Mouse (Mus musculus) midbrain, postnatal 0 days (tissue): ENCODE results near the gene Ccdc34. TPM values are rescaled to one million over a fixed set of nuclear protein-coding genes. Genes with fewer than 3 reads are reported as not detected.

ENCODE experiments used
- ATAC-seq: fragments of 200-750 bp; cut with Nextera tagmentation; 2 replicates; pipeline ENCODE4 v1.8.0; 2017; ENCODE audit warnings: moderate number of reproducible peaks, mild to moderate bottlenecking, moderate TSS enrichment, moderate library complexity; ENCODE audit not compliant: low FRiP score
- DNase-seq: peaks from one replicate; pipeline ENCODE4 v3.0.0-alpha.2; 2015; ENCODE audit warnings: low spot score
- H3K27ac ChIP-seq: fragments of 300-500 bp; sonication (generic); 2 replicates; pipeline ENCODE4 v1.5.1; 2014; ENCODE audit warnings: low read depth, mild to moderate bottlenecking, low read length, mixed read lengths
- H3K27me3 ChIP-seq: fragments of 300-500 bp; sonication (generic); 2 replicates; pipeline ENCODE4 v1.6.1; 2014; ENCODE audit warnings: low read length, control low read depth, mixed read lengths; ENCODE audit not compliant: insufficient read depth
- H3K36me3 ChIP-seq: fragments of 300-500 bp; sonication (generic); 2 replicates; pipeline ENCODE4 v1.6.1; 2014; ENCODE audit warnings: low read length, control low read depth, mixed read lengths; ENCODE audit not compliant: insufficient read depth
- H3K4me1 ChIP-seq: fragments of 300-500 bp; sonication (generic); 2 replicates; pipeline ENCODE4 v1.6.1; 2014; ENCODE audit warnings: mild to moderate bottlenecking, control low read depth, antibody characterized with exemption, low read length, mixed read lengths; ENCODE audit not compliant: insufficient read depth
- H3K4me2 ChIP-seq: fragments of 300-500 bp; sonication (generic); 2 replicates; pipeline ENCODE4 v1.6.1; 2014; ENCODE audit warnings: low read depth, mild to moderate bottlenecking, low read length, mixed read lengths; ENCODE audit not compliant: poor library complexity, severe bottlenecking
- H3K4me3 ChIP-seq: fragments of 300-500 bp; sonication (generic); 2 replicates; pipeline ENCODE4 v1.5.1; 2014; ENCODE audit warnings: low read depth, mild to moderate bottlenecking, low read length, moderate library complexity
- H3K9ac ChIP-seq: fragments of 300-500 bp; sonication (generic); replicated peaks from 2 replicates; pipeline ENCODE4 v1.6.1; 2014; ENCODE audit warnings: mild to moderate bottlenecking, low read length, moderate library complexity, mixed read lengths; ENCODE audit not compliant: poor library complexity, severe bottlenecking
- H3K9me3 ChIP-seq: fragments of 300-500 bp; sonication (generic); 2 replicates; pipeline ENCODE4 v1.6.1; 2016; ENCODE audit warnings: low read length, control low read depth
- CTCF ChIP-seq: IDR thresholded peaks from 2 replicates; pipeline ENCODE4 v1.5.1; 2016; ENCODE audit warnings: antibody characterized with exemption, mild to moderate bottlenecking
- WGBS: fragments of 180-500 bp; shearing (Covaris S2); extraction: QIAGEN DNeasy Blood & Tissue Kit; methylation state at CpG from one replicate; pipeline ENCODE4 v1.1.7; 2014; 5-methylcytosine and 5-hydroxymethylcytosine counted together
- polyA plus RNA-seq: library from polyadenylated mRNA; unstranded; fragments of >200 nt; fragmentation: Nextera tagmentation; extraction: Ambion mirVana; gene quantifications from 2 replicates; pipeline ENCODE4 v1.2.1, GENCODE M21; 2015
- total RNA-seq: library from RNA; depleted of rRNA; stranded (reverse); fragments of >200 nt; gene quantifications from 2 replicates; pipeline ENCODE4 v1.2.3, GENCODE M21; 2014

Gene Ccdc34
- total and polyA plus RNA-seq, 2 experiments from 2014 or later: 19.8 to 28.9 TPM

GRCm38 (mm10) chr2:110042861-110043760 lies 25.5 kb downstream of the Ccdc34 start:
- Histone ChIP-seq H3K27me3 (no peaks in the 10 kb centered on the region), H3K36me3 (no peaks in the 10 kb centered on the region), H3K9ac (no peak overlapping the region), H3K27ac (no peak overlapping the region), H3K4me1 (no peaks in the 10 kb centered on the region), H3K9me3 (no peaks in the 10 kb centered on the region), H3K4me3 (no peak overlapping the region), H3K4me2 (no peak overlapping the region)
- no peak for ATAC-seq
- no peak for DNase-seq
- WGBS: 62% methylated on average over 5 of the region's 5 CpGs
- TF ChIP-seq CTCF: no peak

- Histone ChIP-seq H3K4me2 (no peak overlapping the region), H3K4me3 (no peak overlapping the region), H3K9ac (no peak overlapping the region), H3K9me3 (no peaks in the 10 kb centered on the region), H3K36me3 (no peaks in the 10 kb centered on the region), H3K4me1 (no peaks in the 10 kb centered on the region), H3K27me3 (no peaks in the 10 kb centered on the region), H3K27ac (no peak overlapping the region)
- 38% methylated on average over 4 of the region's 4 CpGs for WGBS
- DNase-seq (no peak), ATAC-seq (no peak)
- no peak for TF ChIP-seq CTCF
These were observed 40.8 kb downstream of the Ccdc34 start for GRCm38 (mm10) chr2:110058424-110058823.

DNA sequence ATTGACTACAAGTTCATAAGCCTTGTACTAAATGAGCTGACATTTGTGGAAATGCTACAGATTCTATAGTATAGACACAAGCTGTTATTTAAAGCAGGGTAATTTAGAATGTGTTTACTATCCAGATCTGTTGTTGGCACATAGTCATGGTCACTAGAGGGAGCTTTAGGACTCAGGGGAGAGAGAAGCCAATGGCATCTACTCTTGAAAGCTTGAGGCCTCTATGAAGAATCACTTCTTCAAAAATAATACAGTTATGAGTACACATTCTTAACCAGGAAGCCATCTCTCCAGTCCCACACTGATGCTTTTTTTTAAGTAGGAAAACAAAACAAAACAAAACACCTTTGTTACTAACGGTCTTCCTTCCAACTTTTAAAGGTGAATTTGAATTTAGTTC lies 45.5 kb downstream of the Ccdc34 start:
- 92% methylated on average over 1 of the region's 1 CpGs for WGBS

GRCm38 (mm10) chr2:110068916-110069315 lies 51.3 kb downstream of the Ccdc34 start:
- Histone ChIP-seq H3K27me3 (no peaks in the 10 kb centered on the region), H3K4me1 (no peaks in the 10 kb centered on the region), H3K9me3 (no peaks in the 10 kb centered on the region), H3K4me2 (no peak overlapping the region), H3K4me3 (no peak overlapping the region), H3K27ac (no peak overlapping the region), H3K36me3 (no peaks in the 10 kb centered on the region), H3K9ac (no peak overlapping the region)
- ATAC-seq (no peak), DNase-seq (no peak)
- TF ChIP-seq CTCF: no peak

More for the DNA sequence above, 45.5 kb downstream of the Ccdc34 start:
- H3K4me1 ChIP-seq: no peaks in the 10 kb centered on the region
- no peak for ATAC-seq
- no peaks in the 10 kb centered on the region for H3K36me3 ChIP-seq
- H3K27me3 ChIP-seq: no peaks in the 10 kb centered on the region
- H3K4me2 ChIP-seq: no peak overlapping the region
- no peak overlapping the region for H3K27ac ChIP-seq
- H3K9me3 ChIP-seq: no peaks in the 10 kb centered on the region
- peak; percentile 30 for TF ChIP-seq CTCF
- H3K9ac ChIP-seq: no peak overlapping the region
- no peak overlapping the region for H3K4me3 ChIP-seq
- no peak for DNase-seq

DNA sequence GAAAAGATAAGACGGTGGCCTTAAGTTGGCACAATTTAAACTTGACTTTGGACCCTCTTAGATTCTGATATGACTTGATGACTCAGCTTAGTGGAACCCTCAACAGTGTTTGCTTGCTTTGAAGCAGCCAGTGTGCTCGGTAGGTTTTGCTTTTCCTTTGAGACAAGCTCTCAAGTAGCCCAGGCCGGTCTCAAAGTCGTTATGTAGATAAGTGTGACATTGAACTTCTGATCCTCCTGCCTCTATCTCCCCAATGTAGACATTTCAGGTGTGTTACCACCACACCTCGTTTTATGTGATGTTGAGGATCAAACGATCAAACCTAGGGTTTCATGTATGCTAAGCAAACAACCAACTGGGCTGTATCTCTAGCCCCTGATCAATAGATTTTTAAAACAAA lies 55.4 kb downstream of the Ccdc34 start:
- no peaks in the 10 kb centered on the region for H3K27me3 ChIP-seq
- no peak for TF ChIP-seq CTCF
- no peak overlapping the region for H3K4me3 ChIP-seq
- no peak overlapping the region for H3K9ac ChIP-seq
- no peaks in the 10 kb centered on the region for H3K9me3 ChIP-seq
- H3K36me3 ChIP-seq: no peaks in the 10 kb centered on the region
- no peak overlapping the region for H3K27ac ChIP-seq
- H3K4me2 ChIP-seq: no peak overlapping the region
- no peaks in the 10 kb centered on the region for H3K4me1 ChIP-seq
- ATAC-seq (no peak), DNase-seq (no peak)
- WGBS: 90% methylated on average over 6 of the region's 6 CpGs

DNA sequence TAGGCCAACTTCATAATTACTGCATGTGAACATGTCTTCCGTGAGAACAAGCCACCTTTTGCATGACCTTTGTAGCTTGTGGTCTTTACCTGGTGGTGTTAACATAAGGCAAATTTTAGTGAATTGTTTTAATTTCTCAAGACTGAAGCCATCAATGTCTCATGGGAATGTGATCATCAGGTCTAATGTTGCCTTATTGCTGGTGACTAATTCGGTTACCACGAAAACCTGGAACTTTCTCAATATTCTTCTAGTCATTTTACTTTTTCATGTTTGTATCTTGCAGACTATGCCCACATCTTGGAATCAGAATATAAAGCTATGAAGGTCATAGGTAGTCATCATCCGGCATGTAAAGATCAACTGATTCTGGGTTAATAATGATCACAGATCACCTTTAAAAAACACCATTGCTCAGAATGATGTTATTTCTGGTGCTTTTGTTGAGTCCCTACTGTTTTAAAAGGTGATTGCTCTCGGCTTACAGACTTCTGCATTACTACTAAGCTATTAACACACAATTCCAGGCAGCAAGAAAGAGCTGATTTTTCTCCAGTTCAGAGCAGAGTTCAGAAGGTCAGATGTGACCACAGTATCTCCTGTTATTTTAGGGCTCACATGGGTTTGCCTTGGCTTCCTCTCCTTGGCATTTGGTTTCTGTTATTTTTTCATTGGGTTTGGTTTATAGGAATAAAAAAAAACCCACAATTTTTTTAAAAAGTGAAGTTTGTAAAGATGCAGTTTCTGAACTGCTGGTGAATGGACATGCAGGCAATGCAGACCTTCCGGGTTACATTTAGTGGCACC lies 57.2 kb downstream of the Ccdc34 start:
- Histone ChIP-seq H3K27ac (no peak overlapping the region), H3K9ac (no peak overlapping the region), H3K4me2 (no peak overlapping the region), H3K9me3 (no peaks in the 10 kb centered on the region), H3K4me3 (no peak overlapping the region), H3K4me1 (no peaks in the 10 kb centered on the region), H3K27me3 (no peaks in the 10 kb centered on the region), H3K36me3 (no peaks in the 10 kb centered on the region)
- 92% methylated on average over 6 of the region's 6 CpGs for whole genome bisulfite sequencing
- no peak for TF ChIP-seq CTCF
- no peak for ATAC-seq
- no peak for DNase-seq
